Mouse (Mus musculus) hindbrain, embryonic 13.5 days (tissue): ENCODE measurements around the gene Ugt1a10. TPM values are rescaled to one million over a fixed set of nuclear protein-coding genes. Genes with fewer than 3 reads are reported as not detected.
"Not testable (repeated sequence)": the region's sequence is repeated elsewhere in the genome, so short reads cannot be mapped to it uniquely, and the experiment has no call there.

Experiments used
- ATAC-seq: fragments of 200-750 bp; cut with Nextera tagmentation; 2 replicates; pipeline ENCODE4 v1.8.0; 2017; ENCODE audit warnings: moderate TSS enrichment; ENCODE audit not compliant: low FRiP score
- H3K27ac ChIP-seq: fragments of 300-500 bp; sonication (generic); 2 replicates; pipeline ENCODE4 v1.5.1; 2015; ENCODE audit warnings: inconsistent platforms, mild to moderate bottlenecking, moderate library complexity
- H3K27me3 ChIP-seq: fragments of 300-500 bp; sonication (generic); 2 replicates; pipeline ENCODE4 v1.6.1; 2015; ENCODE audit warnings: mild to moderate bottlenecking, inconsistent platforms
- H3K36me3 ChIP-seq: fragments of 300-500 bp; sonication (generic); 2 replicates; pipeline ENCODE4 v1.6.1; 2015; ENCODE audit warnings: mild to moderate bottlenecking, inconsistent platforms
- H3K4me1 ChIP-seq: fragments of 300-500 bp; sonication (generic); replicated peaks from 2 replicates; pipeline ENCODE4 v1.6.1; 2015; ENCODE audit warnings: inconsistent platforms
- H3K4me2 ChIP-seq: fragments of 300-500 bp; sonication (generic); 2 replicates; pipeline ENCODE4 v1.6.1; 2015; ENCODE audit warnings: inconsistent platforms, mild to moderate bottlenecking, moderate library complexity
- H3K4me3 ChIP-seq: fragments of 300-500 bp; sonication (generic); 2 replicates; pipeline ENCODE4 v1.5.1; 2015; ENCODE audit warnings: mild to moderate bottlenecking, inconsistent platforms
- H3K9ac ChIP-seq: fragments of 300-500 bp; sonication (generic); 2 replicates; pipeline ENCODE4 v1.6.1; 2015; ENCODE audit warnings: mild to moderate bottlenecking, inconsistent platforms
- H3K9me3 ChIP-seq: fragments of 300-500 bp; sonication (generic); 2 replicates; pipeline ENCODE4 v1.6.1; 2016; ENCODE audit warnings: inconsistent platforms
- WGBS: fragments of 180-500 bp; shearing (Covaris S2); methylation state at CpG from one replicate; pipeline ENCODE4 v1.1.7; 2015; 5-methylcytosine and 5-hydroxymethylcytosine counted together
- polyA plus RNA-seq: library from polyadenylated mRNA; unstranded; fragments of >200 nt; fragmentation: Nextera tagmentation; extraction: Ambion mirVana; gene quantifications from 2 replicates; pipeline ENCODE4 v1.2.1, GENCODE M21; 2015

Ugt1a10 gene
- polyA plus RNA-seq, 1 experiment from 2014 or later: not detected

DNA sequence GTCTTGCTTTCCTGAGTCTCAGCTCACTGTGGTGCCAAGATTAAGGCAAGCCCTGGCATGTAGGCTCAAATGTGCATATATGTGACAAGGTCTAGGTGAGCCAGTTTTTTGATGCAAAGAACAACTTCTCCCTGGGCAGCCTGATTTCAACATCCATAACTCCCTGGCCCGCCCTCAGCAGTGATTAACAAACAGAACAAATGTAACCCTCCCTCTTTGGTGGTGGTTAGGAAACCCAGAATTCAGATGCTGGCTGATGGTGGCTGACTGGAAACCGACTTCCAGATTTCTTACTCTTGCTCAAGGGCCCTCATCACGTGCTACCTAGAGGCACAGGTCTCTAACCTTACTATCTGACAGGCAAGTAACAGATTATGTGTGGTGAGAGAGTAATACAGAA is 47.8 kb downstream of the Ugt1a10 start, which contains the start of gene Ugt1a6b:
Ugt1a6b (plus strand) TSS at position 234 of the 400 bp plus-strand sequence.
- not testable (repeated sequence) for H3K4me3 ChIP-seq, H3K27ac ChIP-seq, H3K4me2 ChIP-seq, H3K36me3 ChIP-seq, H3K4me1 ChIP-seq, H3K27me3 ChIP-seq, H3K9me3 ChIP-seq, ATAC-seq, H3K9ac ChIP-seq
- 83% methylated on average over 3 of the region's 3 CpGs for WGBS

DNA sequence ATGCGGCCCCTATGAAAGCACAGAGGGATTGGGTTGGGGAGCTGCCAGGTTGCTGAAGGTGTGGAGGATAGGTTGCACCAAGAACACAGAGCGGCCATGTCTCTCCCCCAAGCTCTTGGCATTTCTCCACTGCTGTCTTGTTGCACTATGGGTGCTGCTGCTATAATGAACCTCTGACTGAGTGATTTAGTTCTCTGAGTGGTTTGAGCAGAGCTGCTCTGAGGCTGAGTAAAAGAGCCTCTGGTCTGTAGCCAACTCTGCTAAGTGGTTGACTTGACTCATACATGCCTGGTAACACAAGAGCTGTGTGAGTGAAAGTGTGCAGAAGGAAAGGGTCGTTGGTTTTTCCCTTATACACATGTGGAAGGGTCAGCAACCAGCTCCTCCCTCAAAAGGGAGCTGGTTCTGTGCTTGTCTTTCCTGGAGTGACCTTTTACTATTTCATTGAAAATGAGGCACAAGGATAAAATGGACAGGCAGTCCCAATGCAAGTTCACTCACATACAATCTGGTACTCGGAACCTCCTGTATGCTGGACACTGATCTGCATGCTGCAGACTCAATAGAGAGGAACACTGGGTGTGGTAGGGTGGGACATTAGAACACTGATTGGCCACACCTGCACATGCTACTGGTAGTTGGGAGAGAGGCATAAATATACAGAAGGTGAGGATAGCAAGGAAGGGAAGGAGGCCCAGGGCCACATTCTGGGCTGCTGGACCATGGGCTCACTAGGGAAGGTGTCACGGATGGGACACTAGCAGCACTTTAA is 48.7 kb downstream of the Ugt1a10 start:
- not testable (repeated sequence) for H3K4me1 ChIP-seq, H3K36me3 ChIP-seq, H3K9ac ChIP-seq, H3K27ac ChIP-seq, H3K4me3 ChIP-seq, ATAC-seq, H3K9me3 ChIP-seq, H3K27me3 ChIP-seq, H3K4me2 ChIP-seq
- 93% methylated on average over 5 of the region's 5 CpGs for WGBS

DNA sequence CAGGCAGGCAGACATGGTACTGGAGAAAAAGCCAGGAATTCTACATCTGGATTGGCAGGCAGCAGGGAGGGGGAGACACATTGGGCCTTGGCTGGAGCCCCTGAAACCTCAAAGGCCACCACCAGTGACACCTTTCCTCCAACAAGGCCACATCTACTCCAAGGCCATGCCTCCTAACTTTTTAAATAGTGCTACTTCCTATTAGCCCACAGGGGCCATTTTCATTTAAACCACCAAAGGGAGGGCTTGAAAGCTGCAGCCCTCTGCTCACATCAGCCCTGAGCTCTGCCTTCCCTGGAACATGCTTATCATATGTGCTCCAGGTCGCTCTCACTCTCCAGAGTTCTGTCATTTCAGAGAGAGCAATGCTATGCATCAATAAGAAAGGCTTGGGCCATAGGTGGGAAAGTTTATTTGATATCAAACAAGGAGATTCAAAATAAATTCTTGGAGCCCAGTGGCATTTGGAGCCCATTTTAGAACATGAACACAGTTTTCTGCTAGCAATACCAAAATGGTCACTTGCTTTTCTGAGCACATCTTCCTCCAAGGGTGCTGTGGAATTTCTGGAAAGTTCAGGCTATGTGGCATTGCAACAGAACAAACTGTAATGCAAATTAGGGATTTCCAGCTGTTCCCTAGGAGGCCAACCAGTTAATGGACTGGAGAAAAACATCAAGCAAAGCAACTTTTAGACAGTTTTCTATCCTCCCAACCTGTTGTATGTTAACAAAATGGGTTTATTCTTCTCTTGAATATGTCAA is 49.7 kb downstream of the Ugt1a10 start:
- Histone ChIP-seq H3K9me3 (no peaks in the 10 kb centered on the region), H3K4me1 (no peaks in the 10 kb centered on the region), H3K9ac (no peak overlapping the region), H3K36me3 (no peaks in the 10 kb centered on the region), H3K27ac (no peak overlapping the region), H3K4me2 (no peak overlapping the region), H3K27me3 (no peaks in the 10 kb centered on the region), H3K4me3 (no peak overlapping the region)
- 88% methylated on average over 1 of the region's 1 CpGs for WGBS
- no peak for ATAC-seq

DNA sequence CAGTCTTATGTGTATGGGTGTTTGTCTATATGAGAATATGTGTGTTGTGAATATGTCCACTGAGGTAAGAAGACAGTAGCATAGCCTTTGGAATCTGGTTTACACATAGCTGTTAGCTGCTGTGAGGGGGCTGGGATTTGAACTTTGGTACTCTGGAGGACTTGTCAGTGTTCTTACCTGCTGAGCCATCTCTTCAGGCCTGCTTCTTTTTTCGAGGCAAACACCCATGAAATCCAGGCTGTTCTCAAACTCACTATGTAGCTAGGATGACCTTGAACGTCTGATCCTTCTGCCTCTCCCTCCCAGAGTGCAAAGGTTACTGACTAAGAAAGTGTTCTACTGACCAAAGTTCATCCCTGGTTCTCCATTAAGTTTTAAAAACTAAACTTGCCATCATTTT is 50.5 kb downstream of the Ugt1a10 start:
- Histone ChIP-seq H3K9me3 (no peaks in the 10 kb centered on the region), H3K27ac (no peak overlapping the region), H3K4me1 (no peaks in the 10 kb centered on the region), H3K4me2 (no peak overlapping the region), H3K36me3 (no peaks in the 10 kb centered on the region), H3K4me3 (no peak overlapping the region), H3K9ac (no peak overlapping the region), H3K27me3 (no peaks in the 10 kb centered on the region)
- WGBS: 66% methylated on average over 2 of the region's 2 CpGs
- ATAC-seq: no peak

DNA sequence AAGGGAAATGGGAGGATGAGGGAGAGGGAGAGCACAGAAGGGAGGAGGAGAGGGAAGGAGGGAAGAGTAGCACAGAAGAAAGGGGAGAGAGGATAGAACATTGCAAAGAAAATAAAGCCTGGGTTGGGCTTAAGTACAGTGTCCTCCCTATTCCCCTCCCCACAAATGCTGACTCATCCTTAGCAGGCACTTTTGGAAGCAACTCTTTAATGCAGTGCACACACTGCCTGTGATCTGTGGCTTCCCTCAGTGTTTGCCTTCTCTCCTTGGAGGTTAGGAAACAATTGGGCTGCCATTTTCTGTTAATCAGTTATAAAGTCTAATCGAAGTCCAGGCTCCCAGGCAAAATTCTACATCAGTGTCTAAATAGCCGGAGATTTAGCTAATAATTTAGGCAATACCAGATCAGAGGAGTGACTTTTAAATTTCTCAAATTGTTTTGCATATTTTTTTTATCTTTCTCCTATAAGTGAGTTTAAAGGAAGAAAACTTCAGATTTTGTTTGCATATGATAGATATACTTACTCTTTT is 53.9 kb downstream of the Ugt1a10 start:
- H3K9ac ChIP-seq, H3K36me3 ChIP-seq, H3K27me3 ChIP-seq, H3K4me3 ChIP-seq, H3K27ac ChIP-seq, H3K9me3 ChIP-seq, H3K4me1 ChIP-seq, H3K4me2 ChIP-seq, ATAC-seq: not testable (repeated sequence)
- whole genome bisulfite sequencing: 67% methylated on average over 2 of the region's 2 CpGs

DNA sequence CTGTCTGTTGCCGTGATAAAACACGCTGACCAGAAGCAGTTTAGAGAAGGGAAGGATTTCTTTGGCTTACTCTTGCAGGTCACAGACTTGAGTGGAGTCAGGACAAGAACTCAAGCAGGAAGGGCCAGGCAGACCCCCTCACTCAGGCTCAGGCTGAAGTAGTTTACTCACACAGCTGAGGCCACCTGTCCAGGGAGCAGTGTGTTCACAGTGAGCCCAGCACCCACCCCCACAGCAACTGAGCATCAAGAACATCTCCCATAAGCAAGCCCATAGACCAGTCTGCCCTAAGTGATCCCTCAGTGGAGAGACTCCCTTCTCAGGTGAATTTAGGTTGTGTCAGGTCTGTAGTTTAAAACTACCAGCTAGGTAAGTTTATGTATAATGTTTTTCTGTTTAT is 54.4 kb downstream of the Ugt1a10 start:
- H3K27me3 ChIP-seq, ATAC-seq, H3K4me1 ChIP-seq, H3K9ac ChIP-seq, H3K27ac ChIP-seq, H3K4me2 ChIP-seq, H3K4me3 ChIP-seq, H3K36me3 ChIP-seq, H3K9me3 ChIP-seq: not testable (repeated sequence)
- 86% methylated on average over 2 of the region's 2 CpGs for WGBS

DNA sequence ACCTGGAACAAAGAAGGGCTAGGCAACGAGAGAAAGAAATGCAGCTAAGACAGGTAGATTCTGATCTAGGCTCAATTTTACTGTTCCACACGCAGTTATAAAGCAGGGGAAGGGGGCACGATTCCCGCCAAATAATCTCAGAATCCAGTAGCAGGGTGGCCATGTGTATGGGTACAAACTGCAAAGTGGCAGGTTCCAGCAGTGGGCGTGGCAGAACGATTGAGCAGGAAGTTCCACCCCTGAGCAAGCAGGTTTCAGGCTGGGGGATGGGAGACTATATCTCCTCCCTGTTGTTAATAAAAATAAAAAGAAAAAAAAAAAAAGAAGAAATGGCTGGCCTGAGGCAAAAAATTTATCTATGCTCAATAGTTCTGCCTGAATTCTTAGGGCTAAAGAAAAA is 57.6 kb downstream of the Ugt1a10 start:
- not testable (repeated sequence) for H3K4me3 ChIP-seq, ATAC-seq

DNA sequence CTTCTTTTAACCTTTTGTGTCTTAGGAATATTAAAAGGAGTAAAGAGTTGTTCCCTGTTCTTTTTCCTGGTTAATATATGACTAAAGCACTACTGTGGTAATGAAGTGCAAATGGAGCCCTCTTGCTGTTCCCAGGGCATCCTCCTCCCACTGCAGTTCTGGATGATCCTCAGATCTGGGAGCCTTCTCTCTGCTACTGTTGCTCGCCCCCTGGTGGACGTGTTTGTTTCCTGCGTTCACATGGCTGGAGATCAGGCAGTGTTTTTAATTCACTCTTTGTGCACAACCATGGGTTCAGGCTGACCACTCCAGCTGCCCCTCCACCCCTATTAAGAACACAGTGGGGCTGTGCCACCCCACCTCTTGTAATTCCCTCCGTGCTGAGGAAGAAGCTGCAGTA is 65.4 kb downstream of the Ugt1a10 start:
- not testable (repeated sequence) for H3K4me1 ChIP-seq, H3K4me2 ChIP-seq, H3K27me3 ChIP-seq, H3K4me3 ChIP-seq, ATAC-seq, H3K36me3 ChIP-seq, H3K9me3 ChIP-seq, H3K9ac ChIP-seq, H3K27ac ChIP-seq
- 19% methylated on average over 4 of the region's 4 CpGs for whole genome bisulfite sequencing

More for the DNA sequence above, 57.6 kb downstream of the Ugt1a10 start:
- not testable (repeated sequence) for H3K36me3 ChIP-seq, H3K9me3 ChIP-seq, H3K27me3 ChIP-seq, H3K4me2 ChIP-seq, H3K27ac ChIP-seq, H3K4me1 ChIP-seq, H3K9ac ChIP-seq
- WGBS: 90% methylated on average over 6 of the region's 6 CpGs

DNA sequence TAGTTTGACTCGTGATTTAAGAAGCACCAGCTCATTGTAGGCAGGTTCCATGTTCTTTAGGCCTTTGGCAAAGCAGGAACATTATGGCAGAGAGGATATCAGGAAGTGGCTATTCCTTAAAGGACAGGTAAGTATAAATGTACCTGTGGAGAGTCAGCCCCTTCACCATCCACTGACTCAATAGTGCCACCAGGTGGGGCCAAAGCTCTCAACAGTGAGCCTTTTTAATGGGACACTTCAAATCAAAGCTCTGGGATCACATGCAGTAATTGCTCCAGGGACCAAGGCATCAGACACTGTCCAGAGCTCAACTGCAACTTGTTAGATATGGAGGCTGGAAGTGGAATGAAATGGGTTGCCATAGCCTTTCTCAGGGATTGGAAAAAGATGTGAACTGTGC is 66.3 kb downstream of the Ugt1a10 start:
- H3K4me1 ChIP-seq, H3K9me3 ChIP-seq, H3K9ac ChIP-seq, H3K4me3 ChIP-seq, H3K27ac ChIP-seq, H3K27me3 ChIP-seq, H3K4me2 ChIP-seq, H3K36me3 ChIP-seq, ATAC-seq: not testable (repeated sequence)
- no CpG with 5 or more reads among the region's 1 CpGs for WGBS

DNA sequence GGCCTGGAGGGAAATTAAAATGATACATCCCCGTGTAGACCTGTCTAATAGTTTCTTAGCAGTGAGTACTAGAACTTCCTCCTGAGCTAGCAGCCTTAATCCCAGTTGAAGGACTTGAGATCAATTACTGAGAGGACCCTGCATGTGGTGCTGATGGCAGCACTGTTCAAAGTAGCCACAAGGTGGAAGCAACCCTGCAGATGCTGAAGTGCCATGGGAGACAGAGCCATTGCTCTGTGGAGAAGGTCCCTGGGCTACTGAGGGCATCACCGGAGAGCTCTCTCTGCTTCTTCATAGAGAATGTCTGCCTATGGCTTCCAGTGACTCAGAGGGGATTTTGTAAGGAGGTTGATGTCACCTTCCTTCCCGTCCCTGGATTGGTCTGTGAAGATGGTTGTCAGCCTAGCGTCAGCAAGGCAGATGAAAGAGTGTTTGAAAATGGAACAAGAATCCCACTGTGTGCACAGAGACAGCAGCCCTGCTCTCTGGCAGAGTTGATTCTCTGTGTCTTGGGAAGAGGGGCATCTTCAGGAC is 70.7 kb downstream of the Ugt1a10 start:
- H3K4me1 ChIP-seq, H3K27me3 ChIP-seq, H3K9me3 ChIP-seq, H3K36me3 ChIP-seq, H3K9ac ChIP-seq, H3K4me2 ChIP-seq, H3K27ac ChIP-seq, ATAC-seq, H3K4me3 ChIP-seq: not testable (repeated sequence)
- WGBS: 83% methylated on average over 4 of the region's 4 CpGs

DNA sequence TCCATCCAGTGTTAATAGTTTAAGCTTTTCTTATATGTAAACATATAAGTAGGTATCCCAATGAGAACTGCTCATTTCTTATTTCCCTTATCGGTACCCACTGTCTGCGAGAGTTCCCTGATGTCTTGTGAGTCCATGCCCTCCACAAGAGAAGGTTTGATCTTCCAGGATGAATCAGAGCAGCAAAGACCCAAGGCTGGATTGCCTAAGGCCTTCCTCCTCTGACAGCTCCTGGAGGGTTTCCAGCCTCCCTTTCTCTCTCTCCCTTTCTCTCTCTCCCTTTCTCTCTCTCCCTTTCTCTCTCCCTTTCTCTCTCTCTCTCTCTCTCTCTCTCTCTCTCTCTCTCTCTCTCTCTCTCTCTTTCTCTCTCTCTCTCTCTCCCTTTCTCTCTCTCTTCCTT is 73.9 kb downstream of the Ugt1a10 start:
- WGBS: 83% methylated on average over 2 of the region's 2 CpGs
- not testable (repeated sequence) for H3K9me3 ChIP-seq, H3K27me3 ChIP-seq, H3K4me3 ChIP-seq, ATAC-seq, H3K36me3 ChIP-seq, H3K9ac ChIP-seq, H3K27ac ChIP-seq, H3K4me1 ChIP-seq, H3K4me2 ChIP-seq

DNA sequence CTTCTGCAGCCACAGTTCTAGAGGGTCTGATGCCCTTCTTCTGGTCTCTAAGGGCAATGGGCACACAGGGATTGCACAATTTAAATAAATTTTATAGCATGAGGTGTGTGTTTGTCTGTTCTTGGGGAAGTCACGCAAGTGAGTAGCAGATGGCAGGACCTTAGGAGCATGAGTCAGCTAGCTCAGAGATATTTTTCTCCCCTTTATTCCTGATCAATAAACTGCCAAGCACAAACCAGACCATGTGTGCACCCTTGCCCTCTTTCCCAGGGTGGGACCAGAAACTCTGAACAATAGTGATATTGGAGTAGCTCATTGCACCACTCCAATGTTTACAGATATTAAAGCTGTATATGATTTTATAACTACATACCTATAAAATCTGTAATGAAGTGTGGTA is 75.0 kb downstream of the Ugt1a10 start:
- not testable (repeated sequence) for H3K4me1 ChIP-seq, H3K4me2 ChIP-seq, H3K9me3 ChIP-seq, H3K27ac ChIP-seq, H3K9ac ChIP-seq, ATAC-seq, H3K36me3 ChIP-seq, H3K27me3 ChIP-seq, H3K4me3 ChIP-seq
- 90% methylated on average over 1 of the region's 1 CpGs for WGBS
